Mouse (Mus musculus) erythroblast, embryonic 14.5 days (primary cell): ENCODE data around the gene Tspan13. TPM values are rescaled to one million over a fixed set of nuclear protein-coding genes. Genes with fewer than 3 reads are reported as not detected.

Source experiments
- H3K27me3 ChIP-seq: 2 replicates; pipeline ENCODE4 v1.6.1; 2012; ENCODE audit warnings: inconsistent platforms; ENCODE audit not compliant: control insufficient read depth
- H3K36me3 ChIP-seq: 2 replicates; pipeline ENCODE4 v1.6.1; 2012; ENCODE audit warnings: mild to moderate bottlenecking, inconsistent platforms; ENCODE audit not compliant: control insufficient read depth
- H3K4me1 ChIP-seq: 2 replicates; pipeline ENCODE4 v1.6.1; 2012; ENCODE audit warnings: inconsistent platforms; ENCODE audit not compliant: control insufficient read depth
- H3K4me3 ChIP-seq: replicated peaks from 2 replicates; pipeline ENCODE3; 2012; ENCODE audit warnings: moderate library complexity, mild to moderate bottlenecking, inconsistent platforms
- H3K9me3 ChIP-seq: 2 replicates; pipeline ENCODE4 v1.6.1; 2012; ENCODE audit warnings: low read length, inconsistent platforms, mixed read lengths; ENCODE audit not compliant: control insufficient read depth
- GATA1 ChIP-seq: IDR thresholded peaks from 2 replicates; pipeline ENCODE4 v1.6.1; 2012; ENCODE audit warnings: low read length, inconsistent platforms, mixed read lengths
- TAL1 ChIP-seq: IDR thresholded peaks from 3 replicates; pipeline ENCODE4 v1.6.1; 2012; ENCODE audit warnings: low read length, inconsistent platforms, mixed read lengths
- polyA plus RNA-seq: library from polyadenylated mRNA; stranded (reverse); fragments of >175 nt; gene quantifications from 2 replicates; pipeline ENCODE4 v1.2.3, GENCODE M21; 2012

Gene Tspan13
- polyA plus RNA-seq, 1 experiment: 2.3 TPM

GRCm38 (mm10) chr12:35966098-35966767 lies 76.1 kb downstream of the Tspan13 start:
- H3K9me3 ChIP-seq: no peaks in the 10 kb centered on the region
- H3K27me3 ChIP-seq: no peaks in the 10 kb centered on the region
- TF ChIP-seq TAL1: no peak
- TF ChIP-seq GATA1: no peak
- H3K4me1 ChIP-seq: peaks cover 10% of the 10 kb centered on the region
- H3K36me3 ChIP-seq: no peaks in the 10 kb centered on the region
- no peak overlapping the region for H3K4me3 ChIP-seq

Other genes starting within 250 kb of the Tspan13 start
- gene Agr3, start 116.9 kb downstream of the Tspan13 start, polyA plus RNA-seq: not detected in 2 replicates
- not detected in 2 replicates for gene Agr2, start 49.6 kb downstream of the Tspan13 start, polyA plus RNA-seq
- 0.04 and 0.07 TPM in 2 replicates for gene Ankmy2, start 114.6 kb upstream of the Tspan13 start, polyA plus RNA-seq
- gene Bzw2, start 115.6 kb upstream of the Tspan13 start, polyA plus RNA-seq: 0.20 and 0.22 TPM in 2 replicates
- not detected in 2 replicates for gene Lrrc72, start 210.9 kb upstream of the Tspan13 start, polyA plus RNA-seq